Mouse (Mus musculus): ENCODE measurements around the gene Ripor2.

Ripor2 gene

DNA sequence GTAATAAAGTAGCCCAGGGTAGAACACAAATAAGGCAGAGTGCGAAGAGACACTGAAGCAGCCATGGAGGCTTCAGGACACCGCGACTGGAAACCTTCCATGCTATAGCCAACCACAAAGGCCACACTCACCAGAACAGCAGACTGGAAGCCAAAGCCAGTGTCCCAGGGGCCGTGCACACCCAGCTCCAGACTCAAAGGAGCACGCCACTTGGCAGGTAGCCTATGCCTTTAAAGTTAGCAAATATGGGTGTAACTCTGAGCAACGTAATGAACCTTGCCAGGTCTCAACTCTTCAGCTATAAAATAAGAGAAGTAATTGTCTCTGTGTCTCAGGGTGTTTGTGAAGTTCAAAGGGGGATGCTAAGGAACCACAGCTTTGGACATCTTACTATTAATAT is 2.9 kb downstream of the Ripor2 start:
- no peak for DNase-seq

DNA sequence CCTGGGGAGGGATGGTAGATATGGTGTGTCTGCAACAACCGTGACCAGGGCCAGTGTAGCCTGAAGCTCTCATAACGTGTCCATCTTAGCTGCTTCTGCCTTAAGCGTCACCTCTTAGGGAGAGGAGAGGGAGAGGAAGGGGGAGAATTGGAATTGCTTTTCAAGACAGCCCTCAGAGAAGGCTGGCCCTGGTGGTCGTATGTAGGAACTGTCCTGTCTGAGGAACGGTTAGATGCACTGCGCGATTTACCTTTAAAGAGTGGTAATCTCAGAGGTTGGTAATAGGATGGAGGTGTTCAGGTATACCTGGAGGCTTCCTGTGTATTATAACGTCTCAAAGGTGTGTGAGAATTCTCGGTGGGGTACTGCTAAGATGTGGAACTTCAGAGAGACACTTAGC is 3.4 kb downstream of the Ripor2 start:
- no peak for DNase-seq

GRCm38 (mm10) chr13:24587192-24587895 is 5.4 kb downstream of the Ripor2 start:
- no peak for DNase-seq

DNA sequence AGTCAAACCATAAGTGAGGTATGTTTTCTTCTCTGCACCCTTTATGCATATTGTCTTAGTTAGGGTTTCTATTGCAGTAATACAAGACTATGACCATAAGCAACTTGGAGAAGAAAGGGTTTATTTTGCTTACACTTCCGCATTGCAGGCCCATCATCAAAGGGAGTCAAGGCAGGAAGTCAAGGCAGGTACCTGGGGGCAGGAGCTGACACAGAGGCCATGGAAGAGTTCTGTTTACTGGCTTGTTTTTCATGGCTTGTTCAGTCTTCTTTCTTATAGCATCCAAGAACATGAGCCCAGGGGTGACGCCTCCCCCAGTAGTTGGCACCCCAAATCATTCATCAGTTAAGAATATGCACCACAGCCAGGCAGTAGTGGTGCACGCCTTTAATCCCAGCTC is 6.6 kb downstream of the Ripor2 start:
- DNase-seq = no peak

- no peak for DNase-seq
Observed at GRCm38 (mm10) chr13:24591737-24592136, 9.7 kb downstream of the Ripor2 start.

- no peak for DNase-seq
Observed at GRCm38 (mm10) chr13:24594303-24594702, 12.3 kb downstream of the Ripor2 start.

- no peak for DNase-seq
Observed at GRCm38 (mm10) chr13:24599631-24600041, 17.6 kb downstream of the Ripor2 start.

GRCm38 (mm10) chr13:24602978-24603377 is 21.0 kb downstream of the Ripor2 start:
- no peak for DNase-seq

DNA sequence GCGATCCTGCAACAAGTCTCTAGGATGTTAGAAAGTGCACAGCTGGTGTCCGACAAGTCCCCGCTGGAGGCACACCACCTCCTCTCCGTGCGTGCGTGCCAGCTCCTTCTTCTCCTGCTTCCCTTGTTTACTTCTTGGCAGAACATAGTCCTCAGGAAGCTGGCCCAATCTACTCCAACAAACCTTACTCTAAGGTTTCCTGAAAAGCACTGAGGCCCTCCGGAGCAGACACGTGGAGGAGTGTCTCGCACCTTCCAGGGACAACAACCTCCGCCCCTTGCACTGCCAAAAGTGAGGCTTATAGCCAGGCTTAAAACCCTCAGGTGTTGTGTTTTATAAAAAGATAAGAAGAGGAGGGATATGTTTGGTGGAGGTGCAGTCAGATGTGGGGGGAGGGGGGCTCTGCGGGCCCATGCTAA is 21.6 kb downstream of the Ripor2 start:
- peak; percentile 17 for DNase-seq

DNA sequence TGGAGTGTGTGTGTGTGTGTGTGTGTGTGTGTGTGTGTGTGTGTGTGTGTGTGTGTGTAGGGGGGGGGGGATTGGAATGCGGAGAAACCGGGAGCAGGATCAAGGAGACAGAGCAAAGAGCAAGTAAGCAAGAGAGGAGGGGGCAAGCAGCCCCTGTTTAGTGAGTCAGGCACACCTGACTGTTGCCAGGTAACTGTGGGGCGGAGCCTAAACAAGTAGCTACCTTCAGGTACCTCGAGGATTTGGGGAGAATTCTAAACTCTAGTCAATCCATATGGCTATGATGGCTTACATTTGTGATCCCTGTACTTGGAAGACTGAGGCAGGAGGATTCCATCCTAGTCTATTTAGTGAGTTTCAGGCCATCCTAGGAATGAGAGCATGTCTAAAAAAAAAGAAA is 22.1 kb downstream of the Ripor2 start:
- DNase-seq = no peak

GRCm38 (mm10) chr13:24604761-24605591 is 23.0 kb downstream of the Ripor2 start:
- DNase-seq = no peak

DNA sequence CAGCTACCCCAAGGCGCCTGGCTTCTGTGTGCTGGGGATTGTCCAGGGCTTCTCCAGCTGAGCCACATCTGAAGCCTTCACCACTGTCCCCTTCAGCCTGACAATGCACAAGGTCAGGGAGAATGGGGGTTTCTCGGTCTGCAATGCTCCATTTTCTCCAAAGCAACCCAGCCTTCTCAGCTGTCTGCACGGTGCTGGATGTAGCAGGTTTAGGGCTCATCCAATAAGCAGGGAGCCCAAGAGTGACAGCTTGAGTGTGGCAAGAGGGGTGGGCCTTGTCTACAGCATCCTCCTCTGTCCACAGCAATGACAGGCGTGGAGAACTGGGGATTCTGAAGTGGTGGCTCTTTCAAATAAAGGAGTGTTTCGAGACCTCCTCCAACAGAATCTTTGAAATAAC is 23.8 kb downstream of the Ripor2 start:
- no peak for DNase-seq

DNA sequence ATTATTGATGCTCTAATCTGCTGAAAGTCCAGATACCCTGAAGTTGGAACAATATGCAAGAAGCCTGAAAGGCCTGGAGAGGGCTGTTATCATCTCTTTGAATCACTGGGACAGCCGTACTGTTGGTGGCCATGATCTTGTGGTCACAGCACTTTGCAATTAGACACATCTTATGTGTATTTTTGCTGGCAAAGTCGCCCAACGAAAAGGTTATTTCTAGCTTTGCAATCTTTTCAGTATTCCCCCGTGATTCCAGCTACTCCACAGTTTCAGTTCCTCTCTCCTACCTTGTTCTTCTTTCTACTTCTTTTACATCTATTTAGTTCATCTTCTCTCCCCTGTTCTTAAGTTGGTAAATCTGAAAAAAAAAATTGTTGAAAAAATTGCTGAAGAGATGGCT is 26.0 kb downstream of the Ripor2 start:
- no peak for DNase-seq

DNA sequence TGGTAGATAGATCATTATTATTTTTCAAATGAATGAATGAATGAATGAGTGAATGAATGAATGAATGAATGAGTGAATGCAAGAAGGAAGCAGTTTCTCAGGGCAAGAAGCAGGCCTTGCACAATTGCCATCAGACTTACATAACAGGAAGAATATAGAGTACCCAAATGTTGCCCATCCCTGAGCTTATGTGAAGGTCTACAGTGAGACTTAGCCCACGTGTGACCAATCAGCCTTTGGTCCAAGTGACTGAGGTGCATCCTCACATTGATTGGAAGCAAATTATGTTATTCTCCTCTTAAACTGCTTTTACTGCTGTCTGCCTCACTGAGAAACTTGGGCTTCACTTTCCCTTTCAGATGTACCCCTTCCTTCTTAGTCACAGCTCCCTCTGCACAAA is 26.7 kb downstream of the Ripor2 start:
- DNase-seq = no peak

GRCm38 (mm10) chr13:24610883-24611282 is 28.9 kb downstream of the Ripor2 start:
- DNase-seq = no peak

GRCm38 (mm10) chr13:24613031-24613430 is 31.0 kb downstream of the Ripor2 start:
- no peak for DNase-seq

DNA sequence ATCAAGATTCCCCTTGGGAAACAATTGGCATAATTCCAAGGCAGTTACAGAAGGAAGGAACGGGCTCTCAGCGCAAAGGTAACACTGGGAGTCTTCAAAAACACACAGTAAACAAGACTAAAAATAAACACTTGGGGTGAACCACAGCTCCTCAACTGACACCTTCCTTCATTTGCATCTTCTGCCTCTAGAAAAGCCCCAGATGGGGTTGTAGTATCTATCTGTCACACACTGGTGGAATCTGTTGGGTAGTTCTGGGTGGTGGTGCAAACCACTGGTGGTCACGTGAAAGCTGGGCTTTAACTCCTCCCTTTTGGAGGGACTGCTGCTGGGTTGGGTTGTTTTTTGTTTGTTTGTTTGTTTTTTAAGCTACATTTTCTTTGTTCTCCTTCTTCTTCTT is 31.4 kb downstream of the Ripor2 start:
- no peak for DNase-seq

GRCm38 (mm10) chr13:24613927-24614780 is 32.2 kb downstream of the Ripor2 start:
- no peak for DNase-seq

DNA sequence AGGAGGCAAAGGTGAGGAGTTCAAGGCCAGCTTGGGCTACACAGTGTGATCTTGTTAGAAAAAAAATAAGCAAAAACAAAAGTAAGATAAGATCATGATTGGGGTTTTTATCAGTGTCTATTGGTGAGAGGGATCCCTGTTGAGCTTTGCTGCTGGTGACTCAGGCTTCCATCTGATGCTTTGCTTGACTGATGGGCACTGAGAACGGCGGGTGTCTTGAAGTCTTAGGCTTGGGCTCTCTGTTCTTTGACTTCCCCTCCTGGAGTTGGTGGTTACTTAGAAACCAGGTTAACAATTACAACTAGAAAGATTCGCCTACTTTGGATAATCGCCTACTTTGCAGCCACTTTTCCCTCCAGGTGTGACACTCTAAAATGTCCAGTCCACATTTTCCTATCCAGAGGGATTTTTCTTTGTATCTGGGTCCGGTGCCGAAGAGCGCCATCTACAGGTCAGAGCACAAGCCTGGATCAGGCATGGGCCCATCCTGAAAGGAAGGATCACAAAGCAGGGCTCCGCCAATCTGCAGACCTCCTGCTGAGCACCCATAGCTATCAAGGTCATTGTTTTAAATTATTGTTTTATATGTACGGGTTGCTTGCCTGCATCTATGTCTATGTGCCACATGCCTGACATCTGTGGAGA is 34.1 kb downstream of the Ripor2 start:
- peak; percentile 26 for DNase-seq

DNA sequence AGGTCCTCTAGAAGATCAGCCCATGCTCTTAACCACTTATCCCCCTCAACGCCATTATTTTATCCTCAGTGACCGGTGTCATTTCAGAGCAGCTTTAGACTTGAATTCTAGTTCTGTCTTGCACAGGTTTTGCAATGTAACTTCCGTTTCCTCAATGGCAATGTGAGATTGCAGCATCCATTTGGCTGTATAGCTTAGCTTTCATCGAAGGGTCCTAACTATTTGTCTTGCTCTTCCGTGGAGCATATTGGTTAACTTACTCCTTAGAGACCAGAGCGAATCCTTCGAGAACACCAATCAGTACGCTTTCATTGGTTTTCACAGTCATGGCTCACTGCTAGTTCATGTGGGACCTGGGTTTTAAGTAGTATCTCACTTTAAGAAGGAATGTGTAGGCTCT is 34.7 kb downstream of the Ripor2 start:
- no peak for DNase-seq

GRCm38 (mm10) chr13:24617076-24617798 is 35.2 kb downstream of the Ripor2 start:
- DNase-seq = no peak

GRCm38 (mm10) chr13:24617799-24618130 is 35.8 kb downstream of the Ripor2 start:
- no peak for DNase-seq

All from kidney, adult 18-20 months (tissue).